Mouse (Mus musculus) intestine, postnatal 0 days (tissue): Measurements from ENCODE around the gene Calca. TPM values are rescaled to one million over a fixed set of nuclear protein-coding genes. Genes with fewer than 3 reads are reported as not detected.
A peak's percentile ranks its signal among the peaks of the same experiment; 100 is the strongest.

ENCODE experiments used
- ATAC-seq: fragments of 200-750 bp; cut with Nextera tagmentation; 2 replicates; pipeline ENCODE4 v1.8.0; 2017; ENCODE audit warnings: mild to moderate bottlenecking, moderate TSS enrichment, moderate library complexity
- H3K27ac ChIP-seq: fragments of 300-500 bp; sonication (generic); 2 replicates; pipeline ENCODE4 v1.5.1; 2014; ENCODE audit warnings: mild to moderate bottlenecking, low read depth, low read length, moderate library complexity
- H3K27me3 ChIP-seq: fragments of 300-500 bp; sonication (generic); replicated peaks from 2 replicates; pipeline ENCODE4 v1.6.1; 2014; ENCODE audit warnings: low read length, mixed read lengths; ENCODE audit not compliant: control insufficient read depth, insufficient read depth
- H3K36me3 ChIP-seq: fragments of 300-500 bp; sonication (generic); 2 replicates; pipeline ENCODE4 v1.6.1; 2014; ENCODE audit warnings: mild to moderate bottlenecking, moderate library complexity; ENCODE audit not compliant: control insufficient read depth, insufficient read depth
- H3K4me1 ChIP-seq: fragments of 300-500 bp; sonication (generic); replicated peaks from 2 replicates; pipeline ENCODE4 v1.6.1; 2014; ENCODE audit warnings: antibody characterized with exemption, low read length, mixed read lengths; ENCODE audit not compliant: control insufficient read depth, insufficient read depth
- H3K4me2 ChIP-seq: fragments of 300-500 bp; sonication (generic); replicated peaks from 2 replicates; pipeline ENCODE4 v1.6.1; 2014; ENCODE audit warnings: low read depth, mild to moderate bottlenecking, moderate library complexity
- H3K4me3 ChIP-seq: fragments of 300-500 bp; sonication (generic); 2 replicates; pipeline ENCODE4 v1.5.1; 2014; ENCODE audit warnings: low read depth, low read length
- H3K9ac ChIP-seq: fragments of 300-500 bp; sonication (generic); 2 replicates; pipeline ENCODE4 v1.6.1; 2014; ENCODE audit warnings: mild to moderate bottlenecking, low read depth, low read length
- H3K9me3 ChIP-seq: fragments of 300-500 bp; sonication (generic); 2 replicates; pipeline ENCODE4 v1.6.1; 2016; ENCODE audit warnings: mixed run types; ENCODE audit not compliant: control insufficient read depth
- CTCF ChIP-seq: sonication (generic); IDR thresholded peaks from 2 replicates; pipeline ENCODE4 v1.5.1; 2016; ENCODE audit warnings: low read depth, mild to moderate bottlenecking, control low read depth, antibody characterized with exemption, moderate library complexity
- WGBS: fragments of 180-500 bp; shearing (Covaris S2); extraction: QIAGEN DNeasy Blood & Tissue Kit; methylation state at CpG from one replicate; pipeline ENCODE4 v1.1.7; 2014; 5-methylcytosine and 5-hydroxymethylcytosine counted together
- polyA plus RNA-seq: library from polyadenylated mRNA; unstranded; fragments of >200 nt; fragmentation: Nextera tagmentation; extraction: Ambion mirVana; gene quantifications from 2 replicates; pipeline ENCODE4 v1.2.1, GENCODE M21; 2015

Gene Calca
- polyA plus RNA-seq = 1.7 and 2.6 TPM in 2 replicates

GRCm38 (mm10) chr7:114636102-114636501 lies at the start of gene Calca:
Gene Calca, minus strand, starts transcription at chr7:114636357.
- H3K36me3 ChIP-seq = no peaks in the 10 kb centered on the region
- no peak within 1 kb of the TSS for H3K27ac ChIP-seq
- 3% methylated on average over 12 of the region's 12 CpGs for WGBS
- peak within 1 kb of the TSS; percentile 27 for H3K4me3 ChIP-seq
- peaks cover 20% of the 10 kb centered on the region for H3K27me3 ChIP-seq
- ATAC-seq = no peak
- H3K4me2 ChIP-seq = peak within 1 kb of the TSS; percentile 65
- H3K9ac ChIP-seq = no peak within 1 kb of the TSS
- H3K4me1 ChIP-seq = 0 out of 2 replicates have a peak, but pooled peaks cover 2% of the 10 kb centered on the region
- TF ChIP-seq CTCF = no peak
- H3K9me3 ChIP-seq = no peaks in the 10 kb centered on the region

- Histone ChIP-seq H3K4me1 (no peaks in the 10 kb centered on the region), H3K27ac (no peak overlapping the region), H3K27me3 (no peaks in the 10 kb centered on the region), H3K4me2 (no peak overlapping the region), H3K4me3 (no peak overlapping the region), H3K9me3 (no peaks in the 10 kb centered on the region), H3K36me3 (no peaks in the 10 kb centered on the region), H3K9ac (no peak overlapping the region)
- no peak for ATAC-seq
- WGBS = 28% methylated on average over 2 of the region's 2 CpGs
- peak; percentile 71 for TF ChIP-seq CTCF
Observed at GRCm38 (mm10) chr7:114672697-114673096, 36.5 kb upstream of the Calca start.

GRCm38 (mm10) chr7:114671405-114671804 lies 35.2 kb upstream of the Calca start:
- no peak overlapping the region for H3K4me3 ChIP-seq
- no peak for ATAC-seq
- no peaks in the 10 kb centered on the region for H3K27me3 ChIP-seq
- 65% methylated on average over 1 of the region's 1 CpGs for WGBS
- no peaks in the 10 kb centered on the region for H3K9me3 ChIP-seq
- H3K4me2 ChIP-seq = no peak overlapping the region
- TF ChIP-seq CTCF = no peak
- no peak overlapping the region for H3K27ac ChIP-seq
- no peak overlapping the region for H3K9ac ChIP-seq
- H3K36me3 ChIP-seq = no peaks in the 10 kb centered on the region
- no peaks in the 10 kb centered on the region for H3K4me1 ChIP-seq

- TF ChIP-seq CTCF = no peak
- Histone ChIP-seq H3K36me3 (no peaks in the 10 kb centered on the region), H3K9ac (no peak overlapping the region), H3K27me3 (no peaks in the 10 kb centered on the region), H3K9me3 (no peaks in the 10 kb centered on the region), H3K27ac (no peak overlapping the region), H3K4me2 (no peak overlapping the region), H3K4me1 (no peaks in the 10 kb centered on the region), H3K4me3 (no peak overlapping the region)
- ATAC-seq = no peak
- WGBS = 25% methylated on average over 3 of the region's 3 CpGs
Observed at GRCm38 (mm10) chr7:114649730-114650129, 13.6 kb upstream of the Calca start.

GRCm38 (mm10) chr7:114648791-114649190 lies 12.6 kb upstream of the Calca start:
- Histone ChIP-seq H3K27me3 (no peaks in the 10 kb centered on the region), H3K9ac (no peak overlapping the region), H3K36me3 (no peaks in the 10 kb centered on the region), H3K4me3 (no peak overlapping the region), H3K4me1 (no peaks in the 10 kb centered on the region), H3K4me2 (no peak overlapping the region), H3K27ac (no peak overlapping the region), H3K9me3 (no peaks in the 10 kb centered on the region)
- ATAC-seq = no peak
- peak; percentile 38; the same call in 1 of the 2 replicates for TF ChIP-seq CTCF
- WGBS = 61% methylated on average over 3 of the region's 3 CpGs

- Histone ChIP-seq H3K4me3 (peak overlapping the region; percentile 27), H3K27me3 (peaks cover 20% of the 10 kb centered on the region), H3K4me1 (0 out of 2 replicates have a peak, but pooled peaks cover 2% of the 10 kb centered on the region), H3K36me3 (no peaks in the 10 kb centered on the region), H3K4me2 (peak overlapping the region; percentile 65), H3K27ac (no peak overlapping the region), H3K9ac (no peak overlapping the region), H3K9me3 (no peaks in the 10 kb centered on the region)
- no peak for ATAC-seq
- under 1% methylated on average over 20 of the region's 20 CpGs for WGBS
- TF ChIP-seq CTCF = peak; percentile 81
Observed at GRCm38 (mm10) chr7:114635569-114636101, 522 bp downstream of the Calca start.
